Mouse (Mus musculus) erythroblast, embryonic 14.5 days (primary cell): Measurements from ENCODE around the gene Shc4.

Source experiments
- GATA1 ChIP-seq: IDR thresholded peaks from 2 replicates; pipeline ENCODE4 v1.6.1; 2012; ENCODE audit warnings: low read length, inconsistent platforms, mixed read lengths
- TAL1 ChIP-seq: IDR thresholded peaks from 3 replicates; pipeline ENCODE4 v1.6.1; 2012; ENCODE audit warnings: low read length, inconsistent platforms, mixed read lengths

- TF ChIP-seq TAL1 (no peak), GATA1 (no peak)
Observed at GRCm38 (mm10) chr2:125662517-125662916, 61.4 kb downstream of the Shc4 start.
